Mouse (Mus musculus): Measurements from ENCODE around the gene Pwp2.

DNA sequence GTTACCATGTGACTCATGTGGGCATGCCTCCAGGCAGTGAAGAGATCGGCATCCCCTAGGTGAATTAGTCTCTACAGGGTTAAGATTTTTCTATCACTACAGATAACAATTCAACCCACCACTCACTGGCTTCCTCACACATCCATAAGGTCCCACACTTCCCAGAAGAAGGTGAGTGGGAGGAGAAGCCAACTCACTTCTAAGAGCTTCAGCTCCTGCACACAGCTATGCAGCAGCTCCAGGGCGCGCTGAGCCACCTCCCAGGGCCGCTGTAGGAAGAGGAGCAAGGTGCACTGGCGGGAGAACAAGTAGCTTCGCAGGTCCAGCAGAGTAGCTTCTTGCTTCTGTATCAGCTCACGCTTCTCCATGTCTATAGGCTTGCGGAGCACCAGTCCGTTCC, 29.4 kb upstream of the Pwp2 start:
- TF ChIP-seq USF1 (IDR thresholded peaks at IDR 0.05; ENCODE audit: low read depth, low read length) (no peak), E2F4 (IDR thresholded peaks at IDR 0.05; ENCODE audit: borderline replicate concordance, low read depth, low read length) (no peak), CTCF (IDR thresholded peaks at IDR 0.05 in 2 of 3, conservative IDR thresholded peaks at IDR 0.05 in 1 of 3; ENCODE audit: control insufficient read depth in 1 of 3, insufficient read depth in 1 of 3, low read depth in 2 of 3, low read length in 3 of 3, poor library complexity in 1 of 3, severe bottlenecking in 1 of 3) (no peak), EP300 (IDR thresholded peaks at IDR 0.05; ENCODE audit: low read depth in 1 of 2, low read length in 2 of 2) (no peak), TBP (IDR thresholded peaks at IDR 0.05; ENCODE audit: low read depth, low read length) (no peak), GATA1 (IDR thresholded peaks at IDR 0.05; ENCODE audit: low read depth, low read length) (no peak), NELFE (IDR thresholded peaks at IDR 0.05; ENCODE audit: low read depth, low read length) (no peak), HCFC1 (IDR thresholded peaks at IDR 0.05; ENCODE audit: low read depth, low read length) (no peak), MAFK (IDR thresholded peaks at IDR 0.05; ENCODE audit: borderline replicate concordance, low read depth, low read length) (no peak), USF2 (IDR thresholded peaks at IDR 0.05; ENCODE audit: borderline replicate concordance in 1 of 2, insufficient read depth in 1 of 2, low read depth in 1 of 2, low read length in 2 of 2) (no peak), TAL1 (IDR thresholded peaks at IDR 0.05; ENCODE audit: low read length) (no peak), KAT2A (conservative IDR thresholded peaks at IDR 0.05; ENCODE audit: low read depth, low read length) (no peak), POLR2AphosphoS5 (IDR thresholded peaks at IDR 0.05; ENCODE audit: borderline replicate concordance, low read depth, low read length) (no peak), POLR2A (IDR thresholded peaks at IDR 0.05; ENCODE audit: control insufficient read depth in 1 of 2, insufficient read depth in 1 of 2, low read depth in 1 of 2, low read length in 2 of 2, poor library complexity in 1 of 2) (no peak)

All from MEL (cell line).